Mouse (Mus musculus) heart, postnatal 0 days (tissue): ENCODE measurements around the gene Zfp37. TPM values are rescaled to one million over a fixed set of nuclear protein-coding genes. Genes with fewer than 3 reads are reported as not detected.

Experiments
- ATAC-seq: fragments of 200-750 bp; cut with Nextera tagmentation; 2 replicates; pipeline ENCODE4 v1.8.0; 2017; ENCODE audit warnings: low read depth, moderate number of reproducible peaks, moderate library complexity; ENCODE audit not compliant: insufficient read depth
- DNase-seq: peaks from one replicate; pipeline ENCODE4 v3.0.0-alpha.2; 2016; ENCODE audit warnings: low spot score
- H3K27ac ChIP-seq: fragments of 300-500 bp; sonication (generic); 2 replicates; pipeline ENCODE4 v1.5.1; 2014; ENCODE audit warnings: low read depth, mild to moderate bottlenecking
- H3K27me3 ChIP-seq: fragments of 300-500 bp; sonication (generic); 2 replicates; pipeline ENCODE4 v1.6.1; 2014; ENCODE audit warnings: low read length, mixed read lengths; ENCODE audit not compliant: control insufficient read depth, insufficient read depth
- H3K36me3 ChIP-seq: fragments of 300-500 bp; sonication (generic); replicated peaks from 2 replicates; pipeline ENCODE4 v1.6.1; 2014; ENCODE audit warnings: low read length, mixed read lengths; ENCODE audit not compliant: control insufficient read depth, insufficient read depth
- H3K4me1 ChIP-seq: fragments of 300-500 bp; sonication (generic); 2 replicates; pipeline ENCODE4 v1.6.1; 2014; ENCODE audit warnings: antibody characterized with exemption; ENCODE audit not compliant: control insufficient read depth, insufficient read depth
- H3K4me2 ChIP-seq: fragments of 300-500 bp; sonication (generic); 2 replicates; pipeline ENCODE4 v1.6.1; 2014; ENCODE audit warnings: low read depth, mild to moderate bottlenecking, low read length, moderate library complexity
- H3K4me3 ChIP-seq: fragments of 300-500 bp; sonication (generic); 2 replicates; pipeline ENCODE4 v1.5.1; 2014; ENCODE audit warnings: low read depth, low read length
- H3K9ac ChIP-seq: fragments of 300-500 bp; sonication (generic); replicated peaks from 2 replicates; pipeline ENCODE4 v1.6.1; 2014; ENCODE audit warnings: low read depth, low read length, mixed read lengths
- H3K9me3 ChIP-seq: fragments of 300-500 bp; sonication (generic); replicated peaks from 2 replicates; pipeline ENCODE4 v1.6.1; 2016; ENCODE audit warnings: low read length; ENCODE audit not compliant: control insufficient read depth
- CTCF ChIP-seq: IDR thresholded peaks from 2 replicates; pipeline ENCODE4 v1.5.1; 2016; ENCODE audit warnings: antibody characterized with exemption, control low read depth, low read depth
- EP300 ChIP-seq: IDR thresholded peaks from 2 replicates; pipeline ENCODE4 v1.6.1; 2016; ENCODE audit warnings: antibody characterized with exemption, low read depth
- WGBS: fragments of 180-500 bp; shearing (Covaris S2); extraction: QIAGEN DNeasy Blood & Tissue Kit; methylation state at CpG from one replicate; pipeline ENCODE4 v1.1.7; 2014; 5-methylcytosine and 5-hydroxymethylcytosine counted together
- polyA plus RNA-seq: library from polyadenylated mRNA; unstranded; fragments of >200 nt; fragmentation: Nextera tagmentation; extraction: Ambion mirVana; gene quantifications from 2 replicates; pipeline ENCODE4 v1.2.1, GENCODE M21; 2015
- total RNA-seq: library from RNA; depleted of rRNA; stranded (reverse); fragments of >200 nt; gene quantifications from 2 replicates; pipeline ENCODE4 v1.2.3, GENCODE M21; 2014; ENCODE audit warnings: low replicate concordance

Zfp37 gene
- total and polyA plus RNA-seq, 2 experiments from 2014 or later: 2.8 to 9.5 TPM

- Histone ChIP-seq H3K27me3 (no peaks in the 10 kb centered on the region), H3K36me3 (no peaks in the 10 kb centered on the region), H3K27ac (no peak overlapping the region), H3K4me3 (no peak overlapping the region), H3K4me1 (no peaks in the 10 kb centered on the region), H3K9me3 (no peaks in the 10 kb centered on the region), H3K4me2 (no peak overlapping the region), H3K9ac (no peak overlapping the region)
- DNase-seq: peak; percentile 18
- TF ChIP-seq CTCF (no peak), EP300 (no peak)
- WGBS: 22% methylated on average over 8 of the region's 8 CpGs
- ATAC-seq: no peak
Measured at GRCm38 (mm10) chr4:62256931-62257330, 26.1 kb upstream of the Zfp37 start.

DNA sequence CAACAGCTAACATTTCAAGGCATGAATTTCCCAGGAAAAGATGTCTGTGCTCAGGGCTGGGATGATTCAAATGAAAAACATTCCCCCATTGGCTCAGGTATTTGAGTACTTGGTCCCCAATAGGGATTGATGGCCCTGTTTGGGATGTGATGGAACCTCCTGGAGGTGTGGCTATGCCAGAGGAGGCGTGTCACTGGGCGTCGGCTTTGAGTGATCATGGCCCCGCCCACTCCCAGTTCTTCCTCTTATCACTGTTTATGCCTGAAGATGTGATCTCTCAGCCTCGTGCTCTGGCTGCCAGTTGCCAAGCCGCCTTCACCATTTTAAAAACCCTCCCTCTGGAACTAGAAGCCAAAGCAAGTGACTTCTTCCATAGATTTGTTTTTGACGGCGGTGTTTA lies 23.7 kb upstream of the Zfp37 start:
- H3K4me3 ChIP-seq: no peak overlapping the region
- no peak overlapping the region for H3K9ac ChIP-seq
- no peak for TF ChIP-seq EP300
- no peak for TF ChIP-seq CTCF
- 46% methylated on average over 8 of the region's 8 CpGs for WGBS
- no peaks in the 10 kb centered on the region for H3K36me3 ChIP-seq
- H3K27ac ChIP-seq: no peak overlapping the region
- H3K9me3 ChIP-seq: no peaks in the 10 kb centered on the region
- no peaks in the 10 kb centered on the region for H3K27me3 ChIP-seq
- ATAC-seq (no peak), DNase-seq (no peak)
- no peak overlapping the region for H3K4me2 ChIP-seq
- H3K4me1 ChIP-seq: no peaks in the 10 kb centered on the region

- no peak for DNase-seq
- Histone ChIP-seq H3K4me3 (no peak overlapping the region), H3K4me1 (no peaks in the 10 kb centered on the region), H3K27ac (no peak overlapping the region), H3K36me3 (no peaks in the 10 kb centered on the region), H3K9ac (no peak overlapping the region), H3K4me2 (no peak overlapping the region), H3K27me3 (no peaks in the 10 kb centered on the region), H3K9me3 (no peaks in the 10 kb centered on the region)
- WGBS: 68% methylated on average over 4 of the region's 4 CpGs
- ATAC-seq: no peak
- no peak for TF ChIP-seq CTCF
- no peak for TF ChIP-seq EP300
Measured at GRCm38 (mm10) chr4:62251776-62252175, 20.9 kb upstream of the Zfp37 start.

GRCm38 (mm10) chr4:62250896-62251544 lies 20.2 kb upstream of the Zfp37 start:
- H3K36me3 ChIP-seq: no peaks in the 10 kb centered on the region
- H3K27ac ChIP-seq: no peak overlapping the region
- no peaks in the 10 kb centered on the region for H3K27me3 ChIP-seq
- no peak overlapping the region for H3K4me3 ChIP-seq
- WGBS: 37% methylated on average over 3 of the region's 3 CpGs
- H3K9ac ChIP-seq: no peak overlapping the region
- no peak for DNase-seq
- H3K9me3 ChIP-seq: no peaks in the 10 kb centered on the region
- H3K4me1 ChIP-seq: no peaks in the 10 kb centered on the region
- ATAC-seq: no peak
- TF ChIP-seq EP300: no peak
- no peak for TF ChIP-seq CTCF
- H3K4me2 ChIP-seq: no peak overlapping the region

- H3K4me2 ChIP-seq: no peak overlapping the region
- H3K4me3 ChIP-seq: no peak overlapping the region
- no peak for TF ChIP-seq EP300
- no peak for TF ChIP-seq CTCF
- WGBS: 25% methylated on average over 4 of the region's 4 CpGs
- H3K9me3 ChIP-seq: no peaks in the 10 kb centered on the region
- H3K36me3 ChIP-seq: no peaks in the 10 kb centered on the region
- H3K9ac ChIP-seq: no peak overlapping the region
- no peaks in the 10 kb centered on the region for H3K27me3 ChIP-seq
- ATAC-seq: no peak
- DNase-seq: no peak
- no peaks in the 10 kb centered on the region for H3K4me1 ChIP-seq
- no peak overlapping the region for H3K27ac ChIP-seq
Measured at GRCm38 (mm10) chr4:62248328-62248727, 17.5 kb upstream of the Zfp37 start.

DNA sequence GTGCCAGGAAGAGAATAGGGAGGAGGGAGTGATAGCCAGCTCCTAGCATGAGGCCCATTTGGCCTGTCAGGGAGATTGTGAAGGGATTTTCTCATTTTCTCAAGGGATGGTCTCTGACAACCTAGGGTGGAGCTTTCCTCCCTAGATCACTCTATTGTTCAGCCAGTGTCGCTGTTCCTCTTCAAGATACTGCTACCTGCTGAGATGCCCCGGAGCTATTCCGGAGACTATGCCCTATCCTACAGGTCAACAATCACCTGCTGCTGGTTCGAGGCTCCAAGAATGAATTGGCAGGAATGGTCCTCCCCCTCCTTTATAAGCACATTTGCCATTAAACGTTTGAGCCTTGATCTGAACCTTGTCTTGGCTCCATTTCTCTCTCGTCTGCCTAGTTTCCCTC lies 9.7 kb upstream of the Zfp37 start:
- H3K9me3 ChIP-seq: no peaks in the 10 kb centered on the region
- no peak overlapping the region for H3K9ac ChIP-seq
- H3K4me1 ChIP-seq: no peaks in the 10 kb centered on the region
- no peaks in the 10 kb centered on the region for H3K27me3 ChIP-seq
- H3K36me3 ChIP-seq: no peaks in the 10 kb centered on the region
- ATAC-seq (no peak), DNase-seq (no peak)
- H3K27ac ChIP-seq: no peak overlapping the region
- no peak overlapping the region for H3K4me2 ChIP-seq
- 61% methylated on average over 6 of the region's 6 CpGs for WGBS
- H3K4me3 ChIP-seq: no peak overlapping the region
- TF ChIP-seq CTCF (no peak), EP300 (no peak)
